Mouse (Mus musculus) CH12.LX (cell line): Measurements from ENCODE around the gene Pxt1. TPM values are rescaled to one million over a fixed set of nuclear protein-coding genes. Genes with fewer than 3 reads are reported as not detected.
"Not testable (repeated sequence)": the region's sequence is repeated elsewhere in the genome, so short reads cannot be mapped to it uniquely, and the experiment has no call there.

ENCODE experiments used
- DNase-seq: peaks from one replicate; pipeline ENCODE4 v3.0.0-alpha.2; 2013; ENCODE audit errors: extremely low read depth
- H3K27ac ChIP-seq: 2 replicates; pipeline ENCODE4 v1.5.1; 2012; ENCODE audit warnings: low read depth, mild to moderate bottlenecking, control low read depth, moderate library complexity; ENCODE audit not compliant: insufficient read depth
- H3K27me3 ChIP-seq: replicated peaks from 2 replicates; pipeline ENCODE3; 2012; ENCODE audit warnings: inconsistent platforms
- H3K36me3 ChIP-seq, 2 experiments: replicated peaks in 1 of 2; 2 replicates each; pipeline versions ENCODE3 to v1.6.1; 2012; ENCODE audit warnings: inconsistent platforms in 1 of 2, low read length in 1 of 2, mild to moderate bottlenecking in 1 of 2, mixed read lengths in 1 of 2, moderate library complexity in 1 of 2; ENCODE audit not compliant: control insufficient read depth in 1 of 2, insufficient read depth in 1 of 2
- H3K4me1 ChIP-seq, 2 experiments: 2 replicates each; pipeline ENCODE4 v1.6.1; 2012; ENCODE audit warnings: inconsistent platforms in 1 of 2, moderate library complexity in 1 of 2; ENCODE audit not compliant: insufficient read depth in 2 of 2, control insufficient read depth in 1 of 2
- H3K4me2 ChIP-seq: 2 replicates; pipeline ENCODE4 v1.6.1; 2012; ENCODE audit warnings: low read depth, mild to moderate bottlenecking, control low read depth; ENCODE audit not compliant: poor library complexity, insufficient read depth, severe bottlenecking
- H3K4me3 ChIP-seq, 3 experiments: fragments of 150-350 bp in 1 of 3; sonication (generic) in 1 of 3; replicated peaks in 1 of 3; 2 replicates each; pipeline versions ENCODE3 to v1.5.1; 2011 to 2012; ENCODE audit warnings: low read depth in 2 of 3, low read length in 2 of 3, mild to moderate bottlenecking in 2 of 3, moderate library complexity in 2 of 3, control low read depth in 1 of 3, improper control_type of control experiment in 1 of 3, inconsistent platforms in 1 of 3, mixed read lengths in 1 of 3; ENCODE audit not compliant: poor library complexity in 1 of 3
- H3K79me2 ChIP-seq: replicated peaks from 2 replicates; pipeline ENCODE4 v1.6.1; 2012; ENCODE audit warnings: mild to moderate bottlenecking, moderate library complexity; ENCODE audit not compliant: control insufficient read depth, poor library complexity, insufficient read depth, severe bottlenecking; ENCODE audit errors: extremely low read depth
- H3K9ac ChIP-seq: 2 replicates; pipeline ENCODE4 v1.6.1; 2012; ENCODE audit warnings: low read depth, mild to moderate bottlenecking, control low read depth, moderate library complexity; ENCODE audit not compliant: insufficient read depth
- H3K9me3 ChIP-seq: replicated peaks from 2 replicates; pipeline ENCODE3; 2012; ENCODE audit warnings: low read length, inconsistent platforms, mixed read lengths
- CTCF ChIP-seq, 2 experiments: IDR thresholded peaks in 1 of 2; conservative IDR thresholded peaks in 1 of 2; 2 replicates each; pipeline ENCODE4 v1.5.1; 2011 to 2012; ENCODE audit warnings: low read depth in 2 of 2, low read length in 2 of 2, improper control_type of control experiment in 1 of 2, inconsistent platforms in 1 of 2, mild to moderate bottlenecking in 1 of 2, moderate library complexity in 1 of 2
- EP300 ChIP-seq: IDR thresholded peaks from 2 replicates; pipeline ENCODE4 v1.6.1; 2011; ENCODE audit warnings: low read length, improper control_type of control experiment
- JUND ChIP-seq: conservative IDR thresholded peaks from 2 replicates; pipeline ENCODE4 v1.6.1; 2011; ENCODE audit warnings: low read depth, low read length, improper control_type of control experiment
- KAT2A ChIP-seq: IDR thresholded peaks from 2 replicates; pipeline ENCODE4 v1.6.1; 2012; ENCODE audit warnings: low read length, improper control_type of control experiment, inconsistent platforms; ENCODE audit not compliant: insufficient replicate concordance
- MAZ ChIP-seq: IDR thresholded peaks from 2 replicates; pipeline ENCODE4 v1.6.1; 2012; ENCODE audit warnings: low read depth, mild to moderate bottlenecking, inconsistent platforms, low read length, improper control_type of control experiment, moderate library complexity
- MEF2A ChIP-seq: IDR thresholded peaks from 2 replicates; pipeline ENCODE4 v1.6.1; 2014; ENCODE audit warnings: low read depth, mild to moderate bottlenecking, inconsistent platforms, low read length, improper control_type of control experiment, borderline replicate concordance
- MXI1 ChIP-seq: IDR thresholded peaks from 2 replicates; pipeline ENCODE4 v1.6.1; 2011; ENCODE audit warnings: mild to moderate bottlenecking, low read depth, low read length, improper control_type of control experiment
- PAX5 ChIP-seq: IDR thresholded peaks from 2 replicates; pipeline ENCODE4 v1.6.1; 2012; ENCODE audit warnings: low read length, inconsistent platforms, mixed read lengths
- POLR2A ChIP-seq: IDR thresholded peaks from 2 replicates; pipeline ENCODE4 v1.6.1; 2011; ENCODE audit warnings: low read depth, mild to moderate bottlenecking, improper control_type of control experiment, low read length
- POLR2AphosphoS2 ChIP-seq: IDR thresholded peaks from 2 replicates; pipeline ENCODE4 v1.6.1; 2011; ENCODE audit warnings: low read depth, low read length, improper control_type of control experiment
- RCOR1 ChIP-seq: conservative IDR thresholded peaks from 2 replicates; pipeline ENCODE4 v1.6.1; 2012; ENCODE audit warnings: low read depth, mild to moderate bottlenecking, inconsistent platforms, low read length, improper control_type of control experiment
- SMC3 ChIP-seq: IDR thresholded peaks from 2 replicates; pipeline ENCODE4 v1.6.1; 2011; ENCODE audit warnings: low read depth, low read length, improper control_type of control experiment
- TCF12 ChIP-seq: IDR thresholded peaks from 2 replicates; pipeline ENCODE4 v1.6.1; 2014; ENCODE audit warnings: low read depth, mild to moderate bottlenecking, inconsistent platforms, low read length, improper control_type of control experiment
- UBTF ChIP-seq: IDR thresholded peaks from 2 replicates; pipeline ENCODE4 v1.6.1; 2012; ENCODE audit warnings: low read depth, mild to moderate bottlenecking, inconsistent platforms, low read length, improper control_type of control experiment, moderate library complexity
- ZC3H11A ChIP-seq: IDR thresholded peaks from 2 replicates; pipeline ENCODE4 v1.6.1; 2012; ENCODE audit warnings: low read depth, mild to moderate bottlenecking, inconsistent platforms, low read length, improper control_type of control experiment
- ZNF384 ChIP-seq: IDR thresholded peaks from 2 replicates; pipeline ENCODE4 v1.6.1; 2012; ENCODE audit warnings: low read depth, low read length, improper control_type of control experiment, inconsistent platforms
- dilution Hi-C: fragments of 300-500 bp; cut with MboI; formaldehyde crosslinking; loops from 2 replicates; pipeline ENCODE4 v1.14.3; 2020; ENCODE audit warnings: low sequenced_read_pairs; ENCODE audit not compliant: extremely low pct_unique_long_range_greater_than_20kb, extremely low pct_ligation_motif_present
- in situ Hi-C: fragments of 300-500 bp; cut with MboI; formaldehyde crosslinking; loops from 3 replicates; pipeline ENCODE4 v1.14.3; 2019; ENCODE audit warnings: low sequenced_read_pairs, low pct_ligation_motif_present, low pct_unique_long_range_greater_than_20kb, mixed read lengths
- polyA plus RNA-seq: library from polyadenylated mRNA; unstranded; fragments of >175 nt; gene quantifications from 2 replicates; pipeline ENCODE4 v1.2.1, GENCODE M21; 2012; ENCODE audit warnings: low read depth; ENCODE audit not compliant: insufficient read length
- total RNA-seq, 2 experiments: library from RNA; depleted of rRNA; stranded (reverse); fragments of 300-350 nt in 1 of 2; fragments of >200 nt in 1 of 2; gene quantifications; 2 replicates each; pipeline ENCODE4 v1.2.3; 2012 to 2014

Pxt1 gene
- not detected in 2 replicates for total RNA-seq (2012; rRNA removed)
- not detected in 2 replicates for total RNA-seq (2014; rRNA removed)
- not detected in 2 replicates for polyA plus RNA-seq

DNA sequence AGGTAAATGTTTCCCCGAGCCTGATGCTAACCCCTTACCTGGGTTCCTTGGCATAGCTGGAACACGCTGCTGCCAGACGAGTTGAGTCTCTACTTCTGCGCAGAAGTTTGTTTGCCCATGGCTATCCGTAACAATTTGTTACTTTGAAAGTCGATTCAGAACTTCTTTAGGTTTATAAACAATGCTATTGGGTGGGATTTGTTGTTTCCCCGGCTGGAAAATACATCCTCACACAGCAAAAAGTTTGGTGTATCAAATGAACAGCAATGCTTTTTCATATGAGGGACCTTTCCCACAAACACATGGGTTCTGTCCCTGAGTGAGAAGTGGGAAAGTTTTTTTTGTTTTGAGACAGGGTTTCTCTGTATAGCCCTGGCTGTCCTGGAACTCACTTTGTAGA lies at the start of gene Pxt1:
Gene Pxt1, minus strand, starts transcription at position 101 of the 400 bp plus-strand sequence.
- H3K27ac ChIP-seq, result no peak within 1 kb of the TSS
- H3K4me1 ChIP-seq, result no peaks in the 10 kb centered on the region
- in situ Hi-C loops (no loop called here), dilution Hi-C loops (no loop called here)
- no peak within 1 kb of the TSS for H3K4me3 ChIP-seq
- no peak within 1 kb of the TSS for H3K9ac ChIP-seq
- DNase-seq, result no peak
- H3K9me3 ChIP-seq, result peaks cover 14% of the 10 kb centered on the region
- no peaks in the 10 kb centered on the region for H3K79me2 ChIP-seq
- TF ChIP-seq EP300, result no peak
- no peaks in the 10 kb centered on the region for H3K27me3 ChIP-seq
- H3K4me2 ChIP-seq, result no peak within 1 kb of the TSS
- H3K36me3 ChIP-seq, result no peaks in the 10 kb centered on the region

DNA sequence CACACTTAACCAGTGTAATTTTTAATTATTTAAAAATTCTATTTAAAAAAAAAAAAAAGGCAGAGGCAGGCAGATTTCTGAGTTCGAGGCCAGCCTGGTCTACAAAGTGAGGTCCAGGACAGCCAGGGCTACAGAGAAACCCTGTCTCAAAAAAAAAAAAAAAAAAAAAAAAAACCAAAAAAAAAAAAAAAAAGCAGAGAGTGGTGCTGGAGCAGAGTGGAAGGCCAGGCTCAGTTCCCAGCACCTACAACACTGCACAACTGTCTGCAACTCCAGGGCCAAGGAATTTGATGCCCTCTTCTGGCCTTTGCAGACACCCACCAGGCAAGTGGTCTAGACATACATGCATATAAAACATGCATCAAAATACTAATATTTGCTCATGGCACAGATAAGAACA lies 49.4 kb upstream of the Pxt1 start:
- H3K79me2 ChIP-seq, H3K4me2 ChIP-seq, H3K27me3 ChIP-seq, H3K4me3 ChIP-seq, DNase-seq, H3K9me3 ChIP-seq, in situ Hi-C loops, H3K9ac ChIP-seq, H3K27ac ChIP-seq, dilution Hi-C loops: not testable (repeated sequence)
- Histone ChIP-seq H3K36me3 (peaks cover 41 to 69% of the 10 kb centered on the region in 2 experiments), H3K4me1 (peaks cover 2 to 25% of the 10 kb centered on the region in 2 experiments; a peak in 2 of 4 replicates)
- peak; percentile 58 for TF ChIP-seq ZNF384
- TF ChIP-seq, all 38 proteins: peak for 1; not testable (repeated sequence) for 37

DNA sequence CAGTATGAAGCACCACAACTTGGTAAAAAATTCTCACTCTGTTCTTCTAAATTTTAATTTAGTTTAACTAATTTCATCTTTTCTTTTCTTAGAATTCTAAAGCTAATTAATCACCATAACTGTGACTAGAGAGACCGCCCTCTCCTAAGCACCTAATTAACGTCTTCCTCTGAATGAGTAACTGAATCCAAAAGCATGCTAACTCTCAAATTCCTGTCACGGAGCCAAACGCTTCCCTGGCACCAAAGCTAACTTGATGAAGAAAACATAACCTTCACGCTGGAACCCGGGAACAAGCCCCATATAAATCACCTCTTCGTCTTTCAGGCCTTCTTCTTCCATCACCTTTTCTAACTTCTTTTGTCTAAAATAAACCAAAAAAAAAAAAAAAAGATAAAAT lies 48.5 kb upstream of the Pxt1 start:
- H3K79me2 ChIP-seq, result no peaks in the 10 kb centered on the region
- dilution Hi-C loops, result no loop called here
- H3K9me3 ChIP-seq, result no peaks in the 10 kb centered on the region
- no peak overlapping the region for H3K4me3 ChIP-seq
- in situ Hi-C loops, result no loop called here
- H3K4me1 ChIP-seq, result peaks cover 2 to 25% of the 10 kb centered on the region in 2 experiments; a peak in 2 of 4 replicates
- no peak for DNase-seq
- TF ChIP-seq ZNF384 (no peak), UBTF (no peak), RCOR1 (no peak), POLR2AphosphoS2 (no peak), PAX5 (no peak), MAZ (no peak), MXI1 (no peak), JUND (no peak), ZC3H11A (no peak), MEF2A (no peak), CTCF (conservative IDR thresholded peaks at IDR 0.05 in 1 of 2, IDR thresholded peaks at IDR 0.05 in 1 of 2; ENCODE audit: low read depth in 2 of 2, low read length in 2 of 2) (no peak), TCF12 (no peak), SMC3 (no peak), KAT2A (no peak), POLR2A (no peak)
- TF ChIP-seq, all 38 proteins: peak for 0
- Histone ChIP-seq H3K9ac (no peak overlapping the region), H3K27me3 (no peaks in the 10 kb centered on the region), H3K27ac (no peak overlapping the region), H3K4me2 (no peak overlapping the region), H3K36me3 (peaks cover 44 to 69% of the 10 kb centered on the region in 2 experiments)
